Mouse (Mus musculus): Measurements from ENCODE around the gene Gna15. TPM values are rescaled to one million over a fixed set of nuclear protein-coding genes. Genes with fewer than 3 reads are reported as not detected.

Gna15 gene
- total RNA-seq, 2 experiments from 2014 or later, result 1.9 to 2.5 TPM

DNA sequence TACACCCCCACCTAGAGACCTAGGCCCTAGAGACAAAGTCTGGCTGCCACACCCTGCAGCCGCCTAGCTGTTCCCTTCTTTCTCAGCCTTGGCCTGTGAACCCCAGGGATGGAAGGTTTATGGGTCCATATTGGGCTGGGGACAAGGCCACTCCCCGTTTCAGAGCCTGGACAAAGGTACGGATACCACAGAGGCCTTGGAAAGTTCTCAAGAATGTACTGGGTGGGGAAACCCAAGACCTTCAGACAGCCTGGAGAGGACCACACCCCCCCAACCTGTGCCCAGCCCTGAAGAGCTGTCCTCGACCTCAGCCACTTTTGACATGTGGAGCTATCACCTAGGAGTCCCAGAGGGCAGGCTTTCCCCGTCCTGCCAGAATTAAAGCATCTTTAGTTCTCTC lies 24.9 kb upstream of the Gna15 start:
- DNase-seq (ENCODE audit: low spot score in 2 of 2), result no peak
- Histone ChIP-seq H3K4me3 (no peak overlapping the region), H3K27ac (no peak overlapping the region)
- no peak for TF ChIP-seq CTCF (conservative IDR thresholded peaks at IDR 0.05)

DNA sequence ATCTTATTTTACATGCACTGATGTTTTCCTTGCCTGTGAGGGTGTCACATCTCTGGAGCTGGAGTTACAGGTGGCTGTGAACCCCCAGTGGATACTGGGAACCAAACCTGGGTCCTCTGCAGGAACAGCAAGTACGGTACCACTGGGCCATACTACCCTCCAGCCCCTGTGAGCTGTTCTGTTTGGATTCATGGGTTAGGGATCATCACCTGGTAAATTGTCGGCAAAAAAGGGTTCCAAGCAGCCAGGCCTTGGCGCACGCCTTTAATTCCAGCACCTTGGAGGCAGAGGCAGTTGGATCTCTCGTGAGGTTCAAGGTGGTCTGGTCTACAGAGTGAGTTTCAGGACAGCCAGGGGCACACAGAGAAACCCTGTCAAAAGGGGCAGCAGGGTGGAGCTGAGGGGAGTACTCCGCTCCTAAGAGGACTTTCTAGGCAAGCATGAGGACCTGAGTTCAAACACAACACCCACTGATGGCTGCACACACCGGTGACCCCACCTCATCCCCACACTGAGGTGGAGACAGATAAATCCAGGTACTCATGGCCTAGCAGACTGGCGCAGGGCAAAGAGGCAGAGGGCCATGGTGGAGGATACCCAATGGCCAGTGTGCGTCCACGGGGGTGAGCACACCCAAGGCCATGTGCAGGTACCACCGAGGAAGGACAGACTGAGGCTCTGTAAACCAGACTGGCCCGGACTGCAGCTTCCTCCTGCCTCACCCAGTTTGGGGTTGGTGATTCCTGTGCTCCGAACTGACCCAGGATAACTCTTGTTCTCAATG lies 23.0 kb upstream of the Gna15 start:
- DNase-seq (ENCODE audit: low spot score in 2 of 2), result no peak

DNA sequence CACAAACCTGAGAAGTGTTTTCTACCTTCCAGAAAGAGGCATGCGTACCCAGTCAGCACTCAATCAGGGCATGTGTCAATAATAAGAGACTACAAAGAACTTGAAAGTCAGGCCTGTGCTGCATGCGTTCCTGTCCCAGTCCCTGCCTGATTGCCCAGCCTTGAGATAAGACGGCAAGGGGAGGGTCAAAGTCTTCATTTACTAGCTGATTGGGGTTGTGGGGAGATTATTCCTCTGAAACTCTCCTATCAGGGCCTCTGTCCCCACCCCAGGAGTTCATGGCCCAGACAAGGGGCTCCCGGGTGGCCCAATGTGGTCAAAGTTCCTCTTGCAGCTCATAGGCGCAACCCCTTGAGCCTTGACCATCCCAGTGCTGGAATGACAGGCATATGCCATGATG lies 22.3 kb upstream of the Gna15 start:
- TF ChIP-seq CTCF (conservative IDR thresholded peaks at IDR 0.05), result no peak
- Histone ChIP-seq H3K27ac (no peak overlapping the region), H3K4me3 (no peak overlapping the region)
- no peak for DNase-seq (ENCODE audit: low spot score in 2 of 2)

More for the DNA sequence above, 23.0 kb upstream of the Gna15 start:
- TF ChIP-seq CTCF (conservative IDR thresholded peaks at IDR 0.05), result no peak
- H3K27ac ChIP-seq, result no peak overlapping the region
- H3K4me3 ChIP-seq, result no peak overlapping the region

DNA sequence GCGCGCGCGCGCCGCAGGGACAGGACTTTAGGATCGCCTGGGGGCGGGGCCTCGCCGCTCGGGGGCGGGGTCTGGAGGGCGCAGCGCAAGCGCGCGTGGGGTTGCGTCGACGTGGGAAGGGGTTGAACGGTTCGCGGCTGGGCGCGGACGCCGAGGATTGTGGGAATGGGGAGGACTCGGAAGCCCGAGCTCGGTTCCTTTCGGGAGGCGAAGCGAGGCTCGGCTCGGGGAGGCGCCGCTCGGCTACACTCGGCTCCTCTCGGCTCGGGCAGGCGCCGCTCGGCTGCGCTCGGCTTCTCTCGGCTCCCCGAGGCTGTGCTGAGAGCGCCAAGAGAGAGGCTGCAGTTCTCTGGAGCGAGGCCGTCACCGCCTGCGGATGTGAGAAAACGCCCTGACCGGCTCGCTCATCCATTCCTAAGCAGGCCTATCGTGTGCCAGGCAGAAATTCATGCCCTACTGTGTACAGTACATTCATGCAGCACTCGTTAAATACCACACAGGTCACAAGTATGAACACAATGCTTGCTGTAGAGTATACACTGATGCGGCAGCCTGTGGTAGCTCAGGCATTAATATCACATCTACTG lies 21.2 kb upstream of the Gna15 start, which contains the start of gene Gna11:
TSS of gene Gna11 (minus strand) at position 30 of the 587 bp plus-strand sequence.
- H3K27ac ChIP-seq, result peak within 1 kb of the TSS; percentile 98
- peak within 1 kb of the TSS; percentile 67 for H3K4me3 ChIP-seq
- peak; percentile 31; the same call in 1 of the 2 replicates for TF ChIP-seq CTCF (conservative IDR thresholded peaks at IDR 0.05)
- DNase-seq (ENCODE audit: low spot score in 2 of 2), result peak; percentile 99 to 100

DNA sequence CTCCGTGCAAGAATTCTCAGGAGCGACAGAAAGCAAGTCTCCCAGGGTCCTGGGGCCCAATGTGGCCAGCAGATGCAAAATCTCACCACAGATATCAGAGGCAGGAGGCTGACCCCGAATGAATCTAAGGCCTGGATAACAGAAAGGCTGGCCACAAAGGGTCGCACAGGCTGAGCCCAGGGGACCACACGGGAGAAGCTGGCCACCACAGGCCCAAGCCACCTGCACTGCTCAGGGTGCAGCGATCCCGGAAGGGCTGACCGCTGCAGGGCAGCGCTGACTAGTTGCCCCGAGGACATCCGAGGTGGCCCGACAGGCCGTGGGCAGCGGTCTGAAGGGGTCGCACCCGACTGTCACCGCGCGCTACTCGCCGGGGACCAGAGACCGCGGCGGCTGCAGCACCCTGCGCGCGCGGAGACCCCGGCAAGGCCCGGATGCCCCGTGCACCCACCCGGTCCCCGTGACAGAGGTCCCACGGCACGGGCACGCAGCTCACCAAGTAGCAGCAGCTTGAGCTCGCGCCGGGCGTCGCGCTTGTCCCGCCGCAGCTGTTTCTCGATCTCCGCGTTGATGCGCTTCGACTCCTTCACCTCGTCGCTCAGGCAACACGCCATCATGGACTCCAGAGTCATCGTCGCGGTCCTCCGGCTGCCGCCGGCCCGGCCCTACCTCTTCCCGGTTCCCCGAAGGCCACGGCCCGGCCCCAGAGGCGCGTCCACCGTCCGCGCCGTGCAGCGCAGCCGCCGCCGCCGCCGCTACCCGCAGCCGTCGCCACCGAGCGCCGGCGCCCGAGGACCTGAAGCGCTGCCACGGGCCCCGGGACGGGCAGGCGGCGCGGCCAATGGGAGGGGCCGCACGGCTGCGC lies 20.5 kb upstream of the Gna15 start:
- no peak for DNase-seq (ENCODE audit: low spot score in 2 of 2)
- H3K4me3 ChIP-seq, result peak overlapping the region; percentile 67
- no peak for TF ChIP-seq CTCF (conservative IDR thresholded peaks at IDR 0.05)
- peak overlapping the region; percentile 96 for H3K27ac ChIP-seq

DNA sequence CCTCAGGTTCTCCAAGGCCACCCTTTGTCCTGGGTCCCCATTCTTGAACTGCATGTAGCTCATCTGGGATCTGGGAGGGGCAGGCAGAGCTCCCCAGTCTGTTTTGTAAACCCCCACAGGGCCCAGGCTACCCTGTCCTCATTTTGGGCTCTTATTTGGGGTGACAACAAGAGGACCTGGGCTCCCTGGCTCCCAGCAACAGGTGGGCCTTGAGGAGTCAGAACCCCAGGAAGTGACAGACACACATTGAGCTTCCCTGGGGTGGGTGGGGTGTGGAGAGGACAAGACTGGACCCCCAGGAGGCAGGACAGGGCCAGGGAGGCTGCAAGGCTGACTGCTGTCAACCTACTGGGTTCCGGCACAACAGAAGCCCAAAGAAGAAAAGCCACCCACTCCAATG lies 19.6 kb upstream of the Gna15 start:
- H3K4me3 ChIP-seq, result peak overlapping the region; percentile 67
- TF ChIP-seq CTCF (conservative IDR thresholded peaks at IDR 0.05), result no peak
- no peak for DNase-seq (ENCODE audit: low spot score in 2 of 2)
- 0 out of 2 replicates have a peak overlapping the region, but pooled peaks have one; percentile 96 for H3K27ac ChIP-seq

DNA sequence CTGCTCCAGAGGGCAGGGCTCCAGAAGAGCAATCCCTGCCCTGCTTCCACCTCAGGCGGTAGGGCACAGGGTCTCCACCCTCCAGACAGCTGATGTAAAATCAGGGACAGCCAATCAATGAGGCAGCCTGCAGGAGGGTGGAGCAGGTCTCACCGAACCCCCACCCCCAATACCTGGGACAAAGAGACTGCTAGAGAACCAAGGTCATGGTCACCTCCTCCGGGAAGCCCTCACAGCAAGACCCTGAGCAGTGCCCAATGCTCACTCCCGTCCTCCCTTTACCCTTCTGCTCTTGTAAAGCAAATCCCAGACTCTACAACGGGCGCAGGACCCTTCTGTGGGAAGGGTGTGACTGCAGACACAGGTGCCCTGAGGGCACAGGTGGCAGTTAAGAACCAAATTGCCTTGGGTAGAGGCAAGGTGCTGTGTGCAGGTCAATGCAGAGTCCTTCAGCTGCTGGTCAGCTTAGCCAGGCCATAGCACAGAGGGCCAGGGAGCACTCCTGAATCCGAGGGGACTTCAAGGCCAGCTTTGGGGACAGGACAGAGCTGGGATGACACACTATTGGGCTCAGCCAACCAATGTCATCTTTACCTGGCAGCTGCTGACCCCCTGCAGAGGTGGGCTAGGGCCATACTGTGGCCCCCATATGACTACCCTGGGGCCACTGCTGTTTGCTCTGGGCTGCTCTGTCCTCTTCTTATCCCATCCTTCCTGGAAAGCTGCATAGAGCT lies 18.9 kb upstream of the Gna15 start:
- no peak for TF ChIP-seq CTCF (conservative IDR thresholded peaks at IDR 0.05)
- DNase-seq (ENCODE audit: low spot score in 2 of 2), result no peak
- Histone ChIP-seq H3K4me3 (peak overlapping the region; percentile 67), H3K27ac (peak overlapping the region; percentile 76; the same call in 1 of the 2 replicates)

DNA sequence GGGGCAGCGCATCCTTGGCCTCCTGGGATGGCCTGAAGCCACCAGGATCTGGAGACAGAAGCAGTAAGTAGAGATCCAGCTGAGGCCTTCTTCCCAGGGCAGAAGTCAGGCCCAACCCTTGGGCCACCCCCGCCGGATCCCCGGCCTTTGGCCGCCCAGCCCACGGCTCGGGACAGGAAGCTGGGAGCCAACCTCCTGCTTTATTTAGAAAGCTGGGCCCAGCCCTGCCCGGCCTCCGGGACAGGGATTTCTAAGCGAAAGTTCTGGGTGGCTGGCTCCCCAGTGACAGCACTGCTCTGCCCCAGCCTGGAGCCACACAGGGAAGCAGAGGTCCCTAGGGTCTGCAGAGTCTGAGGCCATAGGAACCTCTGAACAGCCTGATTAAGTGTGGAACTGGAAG lies 17.8 kb upstream of the Gna15 start:
- Histone ChIP-seq H3K27ac (peak overlapping the region; percentile 76), H3K4me3 (peak overlapping the region; percentile 17; the same call in 1 of the 2 replicates)
- TF ChIP-seq CTCF (conservative IDR thresholded peaks at IDR 0.05), result no peak
- no peak for DNase-seq (ENCODE audit: low spot score in 2 of 2)

DNA sequence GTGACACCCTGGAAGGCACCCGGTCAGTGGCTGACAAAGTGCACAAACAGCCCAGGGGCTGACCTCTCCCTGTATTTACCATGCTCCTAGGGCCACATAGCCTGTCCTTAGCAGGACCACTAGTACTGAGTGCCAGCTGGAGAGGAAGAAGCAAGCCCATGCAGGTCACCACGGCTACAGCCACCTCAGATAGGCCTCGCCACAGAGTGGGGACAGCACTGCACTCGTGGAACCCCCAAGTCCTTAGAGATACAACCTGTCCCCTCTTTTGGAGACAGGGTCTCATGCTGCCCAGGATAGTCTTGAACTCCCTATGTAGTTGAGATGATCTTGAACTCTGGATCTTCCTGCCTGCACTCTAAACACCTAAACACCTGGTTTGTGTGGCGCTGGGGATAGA lies 17.3 kb upstream of the Gna15 start:
- no peak for DNase-seq (ENCODE audit: low spot score in 2 of 2)
- Histone ChIP-seq H3K27ac (peak overlapping the region; percentile 76; the same call in 1 of the 2 replicates), H3K4me3 (peak overlapping the region; percentile 17; the same call in 1 of the 2 replicates)
- TF ChIP-seq CTCF (conservative IDR thresholded peaks at IDR 0.05), result no peak

DNA sequence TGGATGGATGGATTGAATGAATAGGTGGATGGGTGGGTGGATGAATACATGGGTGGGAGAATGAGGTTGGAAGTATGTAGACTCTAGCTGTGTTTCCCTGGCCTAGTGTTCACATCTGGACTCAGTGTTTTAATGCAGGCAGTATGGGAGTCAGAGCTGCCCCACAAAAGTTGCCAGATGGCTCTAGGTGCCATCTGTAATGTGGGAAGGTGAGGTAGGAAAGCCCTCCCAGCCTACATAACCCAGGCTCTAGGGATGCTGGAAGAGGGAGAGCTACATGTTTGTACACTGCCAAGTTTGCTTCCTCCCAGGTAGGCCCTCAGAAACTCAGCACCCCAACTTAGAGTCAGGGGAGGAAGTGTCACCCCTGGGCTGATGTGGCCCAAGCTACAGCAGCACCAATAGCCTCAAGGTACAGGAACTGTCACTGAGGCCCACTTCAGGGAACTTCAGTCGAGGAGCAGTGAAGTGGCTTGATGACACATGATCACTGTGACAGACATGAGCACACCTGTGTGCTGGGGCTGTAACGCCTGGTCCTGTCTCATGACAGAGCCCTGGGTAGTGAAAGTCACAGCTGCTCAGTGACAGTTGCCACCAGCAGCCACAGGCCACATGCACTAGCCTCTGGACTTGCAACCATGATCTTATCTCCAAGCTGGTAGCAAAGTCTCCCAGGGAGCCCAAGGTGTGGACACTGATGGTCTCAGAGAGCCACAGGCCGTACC lies 14.5 kb upstream of the Gna15 start:
- H3K27ac ChIP-seq, result peak overlapping the region; percentile 19; the same call in 1 of the 2 replicates
- no peak for TF ChIP-seq CTCF (conservative IDR thresholded peaks at IDR 0.05)
- H3K4me3 ChIP-seq, result no peak overlapping the region
- DNase-seq (ENCODE audit: low spot score in 2 of 2), result no peak

DNA sequence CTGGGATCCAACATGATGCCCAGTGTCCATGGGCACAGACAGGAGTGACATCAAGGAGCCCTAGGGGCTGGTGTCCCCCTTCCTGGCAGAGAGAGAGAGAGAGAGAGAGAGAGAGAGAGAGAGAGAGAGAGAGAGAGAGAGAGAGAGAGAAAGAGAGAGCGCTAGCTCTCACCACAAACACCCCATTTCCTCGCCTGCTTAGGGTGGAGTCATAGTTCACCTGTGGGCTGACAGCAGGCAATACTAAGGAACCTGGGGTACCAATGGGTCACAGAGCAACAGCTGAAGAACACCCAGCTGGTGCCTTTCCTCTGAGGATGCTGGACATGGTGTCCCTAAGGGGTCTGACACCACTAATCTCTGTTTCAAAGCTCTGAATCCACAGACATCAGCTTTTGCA lies 13.4 kb upstream of the Gna15 start:
- Histone ChIP-seq H3K27ac (no peak overlapping the region), H3K4me3 (no peak overlapping the region)
- no peak for DNase-seq (ENCODE audit: low spot score in 2 of 2)
- no peak for TF ChIP-seq CTCF (conservative IDR thresholded peaks at IDR 0.05)

DNA sequence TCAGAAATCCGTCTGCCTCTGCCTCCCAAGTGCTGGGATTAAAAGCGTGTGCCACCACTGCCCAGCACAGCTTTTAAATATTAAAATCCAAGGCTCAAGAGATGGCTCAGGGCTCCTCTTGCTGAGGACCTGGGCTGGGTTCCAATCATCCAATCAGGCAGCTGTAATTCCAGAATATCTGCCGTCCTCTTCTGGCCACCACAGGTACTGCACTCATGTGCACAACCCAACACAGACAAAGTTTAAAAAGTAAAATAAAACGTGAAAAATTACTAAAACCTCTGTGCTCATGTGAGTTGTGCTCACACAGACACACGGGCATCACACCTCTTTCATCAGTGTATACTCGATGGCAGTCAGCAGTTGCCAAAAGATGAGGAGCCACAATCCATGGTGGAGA lies 12.7 kb upstream of the Gna15 start:
- no peak for DNase-seq (ENCODE audit: low spot score in 2 of 2)
- no peak overlapping the region for H3K4me3 ChIP-seq
- H3K27ac ChIP-seq, result no peak overlapping the region
- peak; percentile 79 for TF ChIP-seq CTCF (conservative IDR thresholded peaks at IDR 0.05)
